Mouse (Mus musculus): ENCODE measurements around the gene Abhd5.

Gene Abhd5

DNA sequence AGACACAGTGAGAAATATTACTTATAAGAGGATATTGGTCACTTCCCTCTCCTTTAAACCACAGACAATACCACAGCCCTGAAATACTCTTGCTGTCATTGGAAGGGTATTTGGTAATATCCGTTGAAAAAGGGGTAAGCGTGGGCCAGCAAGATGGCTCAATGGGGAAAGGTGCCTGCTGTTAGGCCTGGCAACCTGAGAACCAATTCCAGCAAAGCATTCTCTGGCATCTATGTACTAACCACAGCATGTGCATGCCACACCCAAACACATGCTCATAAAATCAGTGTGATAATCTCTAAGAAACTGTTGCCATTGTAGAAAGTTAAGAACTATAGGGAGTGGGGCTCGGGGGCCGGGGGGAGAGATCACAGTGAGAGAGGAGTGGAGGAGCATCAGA, 2.1 kb upstream of the Abhd5 start:
- no peak for DNase-seq

DNA sequence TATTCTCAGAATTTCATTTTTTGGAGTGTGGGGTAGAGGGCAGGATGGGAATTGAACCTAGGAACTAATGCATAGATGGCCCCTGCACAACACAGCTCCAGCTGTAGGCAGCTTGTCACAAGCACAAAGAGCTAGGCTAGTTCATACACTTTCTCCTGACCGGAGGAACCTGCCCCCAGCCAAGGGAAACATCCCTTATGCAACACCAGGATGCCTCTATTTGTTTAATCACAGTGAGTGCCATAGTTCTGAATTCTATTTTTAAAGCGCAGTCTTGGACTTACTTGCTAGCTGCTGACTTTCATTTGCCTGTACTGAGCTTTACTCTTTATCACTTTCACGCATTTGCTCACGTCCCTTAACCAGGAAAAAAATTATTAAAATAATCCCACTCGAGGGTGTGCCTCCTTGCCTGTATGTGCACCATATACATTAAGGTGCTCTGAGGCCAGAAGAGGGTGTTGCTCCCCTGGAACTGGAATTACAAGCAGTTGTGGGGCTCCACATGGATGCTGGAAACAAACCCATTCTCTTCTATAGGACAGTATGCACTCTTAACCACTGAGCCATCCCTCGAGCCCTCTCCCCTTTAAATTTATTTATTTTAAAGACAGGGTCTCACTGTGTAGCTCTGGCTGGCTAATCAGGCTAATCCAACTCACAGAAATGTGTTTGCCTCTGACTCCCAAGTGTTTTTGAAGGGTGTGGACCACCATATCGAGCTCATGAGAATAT, 845 bp upstream of the Abhd5 start:
- DNase-seq = peak; percentile 21

DNA sequence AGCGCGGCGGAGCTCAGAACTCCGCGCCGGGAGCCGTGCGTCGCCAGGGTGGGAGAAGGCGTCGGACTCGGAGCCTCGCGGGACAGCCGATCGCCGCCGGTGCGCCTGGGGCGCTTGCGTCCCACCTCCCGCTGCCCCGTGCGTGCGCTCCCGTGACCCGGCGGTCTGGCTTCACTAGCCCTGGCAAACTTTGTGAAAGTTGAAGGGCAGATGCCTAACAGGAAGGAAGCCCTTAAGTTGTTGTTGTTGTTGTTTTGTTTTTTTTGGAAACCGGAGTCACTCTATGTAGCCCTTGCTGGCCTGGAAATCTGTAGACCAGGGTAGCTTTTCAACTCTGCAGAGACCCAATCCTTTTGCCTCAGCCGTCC, 601 bp downstream of the Abhd5 start:
- no peak for DNase-seq

DNA sequence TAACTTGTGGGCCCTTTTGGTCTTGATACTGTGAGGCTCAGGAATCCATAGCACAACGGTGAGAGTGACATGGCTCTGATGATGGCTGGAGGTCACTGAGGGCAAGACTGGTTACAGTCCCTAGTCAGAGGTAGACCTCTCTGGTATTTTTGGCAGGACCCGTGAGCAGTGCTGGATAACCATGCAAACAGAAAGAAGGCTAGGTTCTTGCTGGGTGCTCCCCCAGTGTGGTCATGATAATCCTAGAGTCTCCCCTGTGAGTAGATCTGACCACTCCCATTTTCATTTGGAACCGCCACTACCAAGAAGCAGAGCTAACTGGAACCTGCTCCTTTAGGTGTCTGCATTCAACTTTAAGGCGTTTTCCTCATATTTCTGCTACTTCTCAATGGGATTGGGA, 1.5 kb downstream of the Abhd5 start:
- DNase-seq = no peak

DNA sequence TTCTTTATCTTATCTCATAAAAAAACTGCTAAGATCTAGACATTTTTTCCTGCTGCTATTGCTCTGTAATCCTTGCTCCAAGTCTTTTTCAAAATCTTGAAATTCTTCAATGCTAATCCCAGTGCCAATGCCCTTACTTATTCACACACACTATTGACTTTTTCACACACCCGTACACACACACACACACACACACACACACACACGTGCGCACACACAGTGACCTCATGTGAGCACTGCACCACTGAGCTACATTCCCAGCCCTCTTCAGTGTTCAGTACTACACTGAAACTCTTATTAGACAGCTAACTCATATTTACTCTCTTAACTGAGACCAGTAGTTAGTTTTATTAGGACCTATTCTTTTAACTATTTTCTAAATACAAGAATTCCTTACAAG, 2.8 kb downstream of the Abhd5 start:
- no peak for DNase-seq

DNA sequence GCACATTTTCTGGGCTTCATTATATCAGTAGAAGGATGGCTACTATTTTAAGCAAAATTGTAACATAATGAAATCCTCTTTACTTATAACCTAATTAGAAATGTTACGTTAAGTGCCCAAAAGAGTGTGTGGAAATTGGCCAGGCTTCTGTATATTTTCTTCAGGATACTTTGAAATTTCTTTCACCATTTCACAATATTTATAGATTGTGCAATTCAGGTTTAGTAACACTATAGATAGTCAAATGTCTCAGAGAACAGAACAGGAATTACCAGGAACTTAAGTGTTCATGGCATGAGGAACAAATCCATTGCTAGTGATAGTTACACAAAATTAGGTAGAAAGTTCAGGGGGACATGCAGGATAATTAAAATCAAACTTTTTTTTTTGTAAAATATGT, 5.7 kb downstream of the Abhd5 start:
- DNase-seq = no peak

DNA sequence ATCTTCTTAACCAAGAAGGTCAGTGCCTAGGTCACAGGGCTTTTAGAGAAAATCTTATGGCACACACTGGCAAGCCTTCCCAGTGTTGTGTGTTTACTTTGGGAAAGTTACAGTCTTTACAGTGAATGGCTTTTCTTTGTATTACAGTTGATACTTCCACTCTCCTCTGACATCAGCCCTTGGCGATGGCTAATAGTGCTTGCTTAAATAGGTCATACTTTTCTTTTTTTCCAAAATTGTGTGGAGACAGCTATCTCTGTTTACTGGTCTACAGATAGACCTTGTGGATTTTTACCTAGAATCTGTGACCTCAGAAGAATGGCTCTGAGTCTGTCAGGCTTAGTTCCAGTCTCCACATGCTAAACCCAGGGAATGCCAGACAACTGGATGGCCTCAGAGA, 6.2 kb downstream of the Abhd5 start:
- no peak for DNase-seq

DNA sequence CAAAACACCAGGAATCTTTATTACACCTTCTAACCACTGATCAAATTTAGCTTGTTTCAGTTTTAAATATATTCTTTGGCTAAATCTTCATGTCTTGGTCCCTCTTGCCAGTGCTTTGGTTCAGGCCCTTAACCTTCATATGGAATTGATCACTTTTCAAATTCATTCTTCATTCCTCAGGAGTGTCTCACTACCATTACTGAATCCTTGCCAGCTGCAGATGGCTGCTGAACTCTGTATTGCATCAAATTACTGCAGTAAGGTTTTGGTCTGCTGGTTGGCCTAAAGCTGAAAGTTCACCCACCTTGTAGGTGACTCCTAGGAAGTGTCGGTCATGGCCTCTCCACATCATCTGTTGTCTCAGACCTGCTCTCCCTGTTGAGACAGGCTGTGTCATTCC, 12.8 kb downstream of the Abhd5 start:
- no peak for DNase-seq

DNA sequence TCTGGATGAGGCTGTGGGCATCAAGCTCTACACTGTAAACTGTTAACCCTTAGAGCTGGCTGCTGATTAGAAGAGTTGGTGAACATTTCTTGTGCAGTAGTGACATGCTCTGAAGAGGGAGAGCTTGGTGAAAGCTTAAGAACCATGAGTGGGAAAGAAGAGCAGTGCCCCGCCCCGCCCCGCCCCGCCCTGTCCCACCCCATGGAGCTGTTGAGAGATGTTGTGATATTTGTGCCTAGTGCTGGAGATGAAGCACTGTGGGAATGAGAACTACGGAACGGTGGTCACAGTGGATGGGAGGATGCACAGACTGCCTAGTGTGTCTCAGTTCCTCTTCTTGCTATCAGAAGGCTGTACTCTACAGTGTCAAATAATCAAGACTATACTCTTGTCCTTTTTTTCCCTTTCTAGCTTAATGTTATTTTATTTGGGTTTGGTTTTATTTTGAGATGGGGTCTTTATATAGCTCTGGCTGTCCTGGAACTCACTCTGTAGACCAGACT, 18.9 kb downstream of the Abhd5 start:
- DNase-seq = no peak

DNA sequence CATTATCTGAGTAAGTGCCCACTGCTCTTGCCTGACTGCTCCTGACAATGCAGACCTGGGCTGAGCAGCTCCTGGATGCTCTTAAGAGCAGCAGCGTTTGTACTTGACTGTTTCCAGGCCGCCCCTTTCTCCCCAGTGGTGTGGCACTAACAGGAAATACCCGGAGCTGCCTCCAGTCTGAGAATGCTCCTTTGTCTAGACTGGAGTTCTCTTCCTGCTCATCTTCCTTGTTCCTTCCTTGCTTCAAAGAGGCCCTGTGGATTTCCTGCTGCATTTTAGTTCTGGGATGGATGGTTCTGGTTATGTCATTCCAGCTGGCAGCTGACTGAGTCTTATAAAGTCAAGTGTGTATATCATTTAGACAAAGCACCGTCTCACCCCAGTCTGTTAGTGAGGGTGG, 21.1 kb downstream of the Abhd5 start:
- DNase-seq = no peak

DNA sequence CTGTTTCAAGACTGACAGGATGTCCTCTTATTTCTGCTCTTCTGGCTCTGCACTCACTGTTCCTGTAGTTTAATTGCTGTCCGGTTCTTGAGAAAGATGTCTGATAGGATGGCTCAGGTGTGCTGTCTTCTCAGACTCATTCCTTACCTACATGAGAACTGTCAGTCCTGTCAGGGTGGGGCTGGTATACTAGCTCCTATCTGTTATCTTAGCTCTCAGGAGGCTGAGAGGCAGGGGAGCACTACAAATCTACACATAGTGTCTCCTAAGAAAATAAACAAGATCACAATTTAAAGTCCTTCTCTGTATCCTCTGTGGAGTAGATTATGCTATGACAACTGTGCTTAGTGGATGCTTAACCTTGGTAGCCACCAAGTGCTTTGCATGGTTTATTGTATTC, 21.6 kb downstream of the Abhd5 start:
- DNase-seq = no peak

DNA sequence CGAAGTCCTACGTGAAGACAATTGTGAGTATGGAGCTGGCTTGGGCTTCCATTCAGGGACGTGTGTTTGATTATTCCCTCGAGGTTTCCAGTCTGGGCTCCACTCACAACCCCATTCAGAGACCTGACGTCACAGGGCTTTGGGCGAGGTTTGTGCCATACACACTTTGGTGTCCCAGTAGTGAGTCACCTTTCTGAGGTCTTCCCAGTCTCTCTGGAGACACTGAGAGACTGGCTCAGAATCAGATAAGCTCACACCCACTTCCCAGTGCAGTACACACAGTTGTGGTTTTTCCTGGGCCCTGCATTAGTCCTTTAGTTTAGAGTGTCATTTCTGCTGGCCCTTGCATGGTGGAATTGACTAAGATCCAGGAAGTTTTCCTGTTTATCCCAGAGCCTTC, 27.6 kb downstream of the Abhd5 start:
- no peak for DNase-seq

DNA sequence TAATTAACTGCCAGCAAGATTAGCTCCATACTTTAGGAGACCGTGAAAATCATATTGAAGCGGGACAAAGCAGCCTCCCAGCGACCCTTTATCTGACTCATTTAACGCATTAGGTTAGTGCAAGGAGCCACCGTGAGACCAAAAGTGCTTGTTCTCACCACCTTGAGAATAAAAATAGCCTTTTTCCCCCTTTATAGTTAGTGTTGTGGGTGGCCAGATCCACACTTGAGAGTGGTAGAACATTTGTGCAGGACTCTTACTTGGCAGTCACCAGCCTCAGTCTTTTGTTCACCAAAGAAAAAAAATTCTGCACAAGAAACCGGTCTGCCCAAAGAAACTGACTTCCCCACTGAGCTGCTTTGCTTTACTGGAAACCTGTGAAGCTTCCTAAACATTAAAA, 29.6 kb downstream of the Abhd5 start:
- no peak for DNase-seq

DNA sequence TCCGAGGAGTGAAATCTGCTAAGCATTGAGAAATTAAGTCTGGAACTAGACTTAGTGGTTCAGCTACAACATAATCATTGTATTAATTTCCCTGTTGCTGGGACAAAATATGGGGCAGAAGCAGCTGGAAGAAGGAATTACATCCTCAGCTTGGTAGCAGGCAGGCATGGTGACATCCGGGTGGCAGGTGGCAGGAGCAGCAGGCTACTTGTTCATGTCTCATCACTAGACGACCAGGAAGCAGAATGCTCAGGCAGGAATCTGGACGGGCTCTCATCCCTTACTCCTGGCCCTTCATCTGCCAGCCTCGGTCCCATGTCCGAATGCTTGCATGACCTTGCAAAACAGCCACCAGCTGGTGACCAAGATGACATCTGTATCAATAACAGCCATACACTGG, 30.6 kb downstream of the Abhd5 start:
- DNase-seq = no peak

DNA sequence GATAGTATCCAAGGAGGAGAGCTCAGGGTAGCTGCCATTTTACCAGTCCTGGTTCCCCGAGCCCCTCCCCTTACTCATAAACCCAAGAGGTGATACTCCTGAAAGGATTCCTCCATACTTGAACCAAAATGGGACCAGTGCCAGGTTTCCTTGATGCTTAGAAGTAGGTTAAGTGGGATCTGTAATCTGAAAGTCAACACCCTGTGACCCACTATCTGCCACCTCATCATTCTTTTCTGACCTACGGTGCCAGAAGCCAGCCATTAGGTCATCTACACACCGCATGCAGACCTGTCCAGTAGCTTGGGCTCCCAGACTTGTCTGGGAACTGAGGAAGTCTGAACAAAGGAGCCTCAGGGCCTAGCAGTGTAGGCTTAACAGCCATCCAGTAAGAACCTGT, 34.6 kb downstream of the Abhd5 start:
- no peak for DNase-seq

DNA sequence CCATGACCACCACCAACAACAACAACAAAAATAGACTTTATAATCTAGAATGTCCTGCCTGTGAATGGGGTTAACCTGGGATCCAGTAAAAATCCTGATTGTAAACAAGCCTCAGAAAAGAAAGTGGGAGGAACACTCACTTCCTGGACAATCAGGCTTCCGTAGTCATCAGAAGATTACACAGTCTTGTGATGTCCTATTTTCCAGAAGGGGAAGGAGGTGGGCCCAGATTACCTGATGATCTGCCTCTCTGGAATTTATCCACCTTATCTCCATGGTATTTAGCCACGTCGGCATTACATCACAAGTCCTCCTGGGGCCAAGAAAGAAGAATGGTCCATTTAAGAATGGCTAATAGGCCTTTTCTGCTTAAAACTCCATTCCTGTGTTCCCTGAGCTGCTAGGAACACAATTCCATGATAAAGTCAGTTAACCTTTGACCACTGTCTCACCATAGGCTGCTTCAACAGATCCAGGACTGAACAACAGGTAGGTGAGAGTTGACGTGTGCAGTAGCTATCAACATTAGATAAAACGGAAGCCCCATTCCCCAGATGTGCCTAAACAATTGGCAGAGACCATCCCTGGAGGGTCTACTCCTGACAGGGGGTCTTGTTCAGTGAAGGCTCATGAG, 38.0 kb downstream of the Abhd5 start:
- no peak for DNase-seq

DNA sequence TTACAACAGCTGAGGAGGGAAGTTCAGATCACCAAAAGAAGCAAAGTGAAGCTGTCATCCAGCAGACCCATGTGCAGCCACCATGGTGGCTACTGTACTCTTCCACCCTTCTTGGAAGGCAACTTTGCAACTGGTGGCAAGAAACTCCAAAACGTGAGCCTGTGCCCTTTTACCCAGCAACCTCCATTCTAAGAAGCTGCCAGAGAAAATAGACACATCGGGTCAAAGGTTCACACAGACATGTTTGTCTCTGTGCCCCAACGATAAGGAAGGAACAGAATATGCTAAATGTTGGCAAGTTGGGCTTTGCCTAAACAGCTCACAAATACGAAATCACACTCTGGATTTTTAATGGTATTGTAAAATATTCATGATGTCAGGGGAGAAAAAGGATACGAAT, 44.4 kb downstream of the Abhd5 start:
- no peak for DNase-seq

DNA sequence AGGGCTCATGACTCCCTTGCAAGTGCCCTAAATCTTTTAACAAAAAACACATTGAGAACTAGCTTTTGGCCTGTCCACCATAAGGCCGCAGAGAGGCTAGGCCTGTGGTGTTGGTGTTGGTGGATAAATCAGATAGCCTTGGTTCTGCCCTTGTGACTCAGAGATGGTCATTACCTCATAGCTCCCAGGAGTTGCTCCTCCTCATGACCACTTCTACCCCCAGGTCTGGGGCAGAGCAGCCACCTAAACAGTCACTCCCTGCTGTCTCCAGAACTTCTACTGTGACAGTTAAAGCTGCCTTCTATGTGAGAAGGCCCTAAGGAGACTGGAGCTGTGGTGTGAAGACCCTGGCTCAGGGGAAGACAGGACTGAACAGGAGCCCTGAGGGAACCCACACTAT, 45.7 kb downstream of the Abhd5 start:
- no peak for DNase-seq

DNA sequence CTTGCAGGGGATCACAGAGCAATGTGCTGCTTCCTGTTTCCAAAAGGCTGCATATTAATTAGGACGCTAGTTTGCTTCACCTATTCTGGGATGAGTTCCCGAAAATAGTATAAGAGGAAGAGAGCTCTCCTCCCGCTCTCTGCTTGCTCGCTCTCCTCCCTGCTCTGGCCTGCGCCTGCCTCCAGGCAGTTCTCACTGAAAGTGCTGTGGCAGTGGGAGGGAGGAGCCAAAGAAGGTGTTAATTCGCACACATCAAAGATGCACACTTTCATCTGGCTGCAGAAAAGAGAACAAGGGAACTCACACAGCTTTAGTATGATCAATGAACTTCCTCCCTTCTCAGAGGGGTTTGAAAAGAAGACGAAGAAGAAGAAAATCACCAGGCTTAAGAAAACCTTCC, 47.3 kb downstream of the Abhd5 start:
- no peak for DNase-seq

DNA sequence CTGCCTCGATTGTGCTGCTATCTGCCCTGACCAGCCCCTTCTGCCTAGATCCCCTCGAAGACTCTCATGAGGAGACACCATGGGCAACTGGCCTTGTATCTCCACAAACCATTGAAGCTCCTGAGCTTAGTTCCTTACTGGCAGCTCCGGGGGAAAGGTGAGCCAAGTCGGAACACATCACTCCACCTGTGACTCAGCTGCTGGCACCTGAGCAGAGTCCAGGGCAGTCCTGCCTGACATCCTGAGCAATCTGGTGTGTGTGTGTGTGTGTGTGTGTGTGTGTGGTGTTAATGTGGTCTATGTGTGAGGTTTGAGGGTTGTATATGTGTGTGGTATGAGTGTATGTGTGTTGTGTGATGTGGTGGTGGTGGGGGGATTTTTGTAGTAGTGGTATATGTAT, 49.8 kb downstream of the Abhd5 start:
- DNase-seq = no peak

DNA sequence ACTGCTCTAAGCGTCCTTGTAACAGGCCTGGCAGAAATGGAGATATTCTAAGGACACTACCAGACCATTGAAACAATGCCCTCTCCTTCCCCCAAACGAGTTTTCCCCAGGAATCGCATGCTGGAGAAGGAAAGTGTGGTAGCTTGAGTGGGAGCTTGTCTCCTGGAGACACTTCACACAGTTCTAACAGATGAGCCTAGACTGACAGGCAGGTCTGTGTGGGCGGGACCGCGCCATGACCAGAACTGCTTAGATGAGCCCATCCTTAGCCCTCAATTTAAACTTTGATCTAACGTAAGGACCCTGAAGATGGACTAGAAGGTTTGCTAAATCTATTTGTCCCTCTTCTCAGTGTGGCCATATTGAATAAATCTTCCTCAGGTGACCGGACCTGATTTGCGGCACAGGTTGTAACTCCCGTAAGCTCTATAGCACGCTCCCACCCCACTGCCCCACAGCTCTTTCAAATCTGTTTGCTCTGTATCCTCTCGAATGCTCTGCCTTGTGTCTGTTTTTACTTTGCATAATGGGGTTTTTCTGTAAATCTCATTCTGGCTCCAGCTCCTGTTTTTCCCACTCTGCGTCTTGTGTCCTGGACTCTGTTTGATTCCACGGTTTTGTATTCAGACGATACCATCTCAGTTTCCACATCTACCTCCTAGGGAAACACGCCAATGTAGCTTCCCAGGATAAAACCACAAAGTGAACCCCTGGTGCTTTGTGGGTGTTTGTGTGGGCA, 59.2 kb downstream of the Abhd5 start:
- no peak for DNase-seq

DNA sequence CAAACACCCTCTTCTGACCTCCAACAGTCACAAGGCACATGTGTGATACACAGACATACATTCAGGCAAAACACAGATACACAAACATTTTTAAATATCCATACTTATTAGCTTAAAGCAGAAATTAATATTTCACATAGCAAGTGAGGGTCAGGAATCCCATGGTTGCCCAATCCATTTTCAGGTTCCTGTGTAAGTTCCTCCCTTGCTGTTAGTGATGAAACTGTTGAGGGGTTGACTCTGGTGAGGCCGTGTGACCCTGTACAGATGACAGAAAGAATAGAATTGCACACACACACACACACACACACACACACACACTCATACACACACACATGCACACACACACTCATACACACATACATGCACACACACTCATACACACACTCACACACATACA, 63.2 kb downstream of the Abhd5 start:
- no peak for DNase-seq

DNA sequence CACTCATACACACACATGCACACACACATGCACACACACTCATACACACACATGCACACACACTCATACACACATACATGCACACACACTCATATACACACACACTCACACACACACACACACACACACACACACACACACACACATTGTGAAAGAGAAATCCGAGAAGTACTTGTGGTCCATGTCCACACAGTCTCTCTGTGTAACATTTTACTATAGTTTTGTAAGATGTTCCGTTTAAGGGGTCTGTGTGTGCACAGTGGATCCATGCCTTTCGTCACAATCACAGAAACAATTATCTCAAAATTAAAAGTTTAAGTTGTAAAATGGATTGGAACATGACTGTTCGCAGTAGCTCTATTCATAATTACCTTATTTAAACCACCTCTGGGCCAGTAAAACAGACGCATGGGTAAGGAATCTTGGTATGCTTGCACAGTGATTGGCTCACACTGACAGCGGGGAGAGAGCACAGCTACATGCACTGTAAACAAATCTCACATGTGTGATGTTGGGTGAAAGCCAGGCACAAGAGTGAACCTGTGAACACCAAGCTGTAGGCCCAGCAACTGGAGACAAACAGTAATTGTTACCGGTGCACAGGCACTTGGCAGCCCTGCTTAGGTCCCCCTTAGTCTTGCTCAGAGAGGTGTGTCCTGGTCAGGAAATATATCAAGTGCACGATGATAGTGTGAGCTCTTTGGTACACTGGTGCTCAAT, 63.8 kb downstream of the Abhd5 start:
- DNase-seq = no peak

DNA sequence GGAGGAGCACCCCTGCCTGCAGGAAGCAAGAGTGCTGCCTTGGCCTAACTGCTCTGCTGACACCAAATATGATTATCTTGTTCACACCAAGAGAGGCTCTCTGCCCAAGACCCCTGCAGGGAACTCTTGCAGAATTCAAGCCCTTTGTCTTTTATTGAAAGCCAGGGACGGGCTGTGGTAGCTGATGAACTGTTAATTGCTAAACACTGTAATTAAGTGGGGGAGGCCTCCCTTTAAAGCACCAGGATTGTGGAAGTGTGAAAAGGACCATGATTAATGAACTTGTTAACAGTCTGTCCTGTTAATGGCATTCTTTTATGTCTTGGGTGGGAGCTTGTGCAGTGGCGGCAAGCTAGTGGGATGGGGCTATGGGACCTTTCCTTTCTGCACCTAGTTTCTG, 65.2 kb downstream of the Abhd5 start:
- no peak for DNase-seq
